Mouse (Mus musculus) 3134 (cell line): ENCODE results near the gene Faf1.

Source experiments
- DNase-seq: peaks from one replicate; pipeline ENCODE4 v3.0.0-alpha.2; 2011; ENCODE audit warnings: low spot score; ENCODE audit not compliant: insufficient read length; ENCODE audit errors: extremely low read depth

The Faf1 gene

DNA sequence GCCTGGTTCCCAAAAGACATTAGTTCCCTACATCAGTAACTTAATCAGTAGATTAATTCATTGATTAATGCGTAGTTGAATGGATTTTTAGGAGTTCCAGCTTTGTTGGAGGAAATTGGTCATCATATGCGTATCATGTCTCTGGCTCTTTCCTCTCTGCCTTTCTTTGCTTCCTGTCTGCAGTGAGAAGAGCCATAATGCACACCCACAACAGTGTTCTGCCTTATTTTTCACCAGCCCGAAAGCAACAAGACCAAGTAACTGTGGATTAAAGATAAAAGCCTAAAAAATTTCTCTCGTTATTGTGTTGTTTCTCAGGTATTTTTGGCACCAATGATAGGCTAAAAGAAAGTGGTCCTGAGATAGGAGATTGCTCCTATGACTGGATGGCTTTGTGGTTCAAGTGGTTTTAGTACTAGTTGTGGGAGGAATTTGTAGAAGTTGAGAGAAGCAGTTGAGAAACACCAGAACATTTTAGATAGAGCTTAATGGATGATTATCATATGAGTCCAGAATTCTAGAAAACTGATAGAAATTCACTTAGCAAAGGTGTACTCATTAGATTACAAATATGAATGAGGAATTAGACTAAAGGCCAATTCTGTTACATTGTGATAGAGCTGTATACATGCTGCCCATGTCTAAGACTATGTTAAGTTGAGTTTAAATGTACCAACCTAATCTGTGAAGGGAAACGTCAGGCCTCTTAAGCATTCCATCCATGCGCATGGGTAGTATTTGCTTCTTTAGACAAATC is 221.6 kb downstream of the Faf1 start:
- DNase-seq, result no peak

DNA sequence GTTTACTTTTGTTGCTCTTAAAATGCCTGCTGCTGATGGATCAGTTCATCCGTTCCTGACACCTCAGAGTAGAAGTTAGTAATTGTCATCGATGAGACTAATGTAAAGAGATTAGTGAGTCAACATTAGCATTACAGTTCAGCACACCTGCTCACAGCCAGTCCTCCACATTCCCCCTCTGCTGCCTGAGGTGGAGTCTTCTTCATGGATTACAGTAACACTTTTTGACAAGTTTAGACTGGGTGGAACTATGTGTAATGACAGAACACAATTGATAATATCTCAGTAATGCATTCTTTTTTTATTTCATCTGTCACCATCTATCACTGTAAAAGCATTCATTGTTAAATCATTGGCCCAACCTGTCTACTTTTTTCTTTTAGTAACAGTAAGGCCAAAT is 224.7 kb downstream of the Faf1 start:
- no peak for DNase-seq

DNA sequence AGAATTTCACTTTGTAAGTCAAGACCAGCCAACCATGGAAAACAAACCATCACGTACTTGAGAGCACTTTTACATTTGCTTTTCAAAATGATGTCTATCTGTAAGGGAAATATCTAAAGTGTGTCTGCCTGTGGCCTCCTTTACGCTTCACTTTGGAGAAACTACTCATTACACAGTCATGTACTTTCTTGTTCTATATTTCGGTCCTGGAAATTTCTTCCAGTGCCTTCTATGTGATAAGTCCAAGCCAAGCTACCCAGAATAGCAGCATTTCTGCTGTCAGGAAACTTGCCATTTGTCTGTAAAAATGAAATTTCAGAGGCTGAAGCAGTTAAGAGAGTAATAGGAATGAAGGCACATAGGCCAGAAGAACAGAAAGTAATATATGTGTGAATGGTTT is 228.1 kb downstream of the Faf1 start:
- no peak for DNase-seq

DNA sequence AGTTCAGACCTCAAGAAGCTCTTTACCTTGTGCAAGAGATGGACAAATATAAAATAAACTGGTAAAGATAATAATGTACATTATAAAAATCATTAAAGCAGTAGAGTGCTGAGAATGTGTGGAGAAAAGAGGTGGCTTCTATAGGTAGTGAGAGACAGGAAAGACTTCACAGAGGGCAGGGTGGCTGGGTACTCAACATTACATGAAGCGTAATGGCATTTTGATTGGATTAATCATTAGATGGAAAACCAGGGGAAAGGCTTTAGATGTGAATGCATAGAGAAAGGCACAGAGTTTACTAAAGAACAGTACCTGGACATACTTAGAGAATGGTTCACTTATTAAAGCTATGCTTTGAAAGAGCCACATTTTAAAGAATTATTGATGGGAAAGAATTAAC is 252.7 kb downstream of the Faf1 start:
- DNase-seq, result no peak

DNA sequence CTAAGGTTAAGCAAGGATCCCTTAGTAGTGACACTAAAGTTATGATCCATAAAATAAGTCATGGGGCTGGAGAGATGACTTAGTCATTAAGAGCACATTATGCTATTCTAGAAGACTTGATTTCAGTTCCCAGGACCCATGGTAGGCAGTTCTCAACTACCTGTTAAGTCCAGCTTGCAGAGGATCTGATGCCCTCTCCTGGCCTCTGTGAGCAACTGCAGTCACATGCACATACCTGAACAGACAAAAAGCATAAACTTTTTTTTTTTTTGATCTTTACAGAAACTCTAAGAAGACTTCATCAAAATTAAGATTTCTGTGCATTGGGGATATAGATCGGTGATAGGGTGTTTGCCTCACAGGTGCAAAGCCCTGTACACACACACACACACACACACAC is 254.1 kb downstream of the Faf1 start:
- DNase-seq, result no peak

DNA sequence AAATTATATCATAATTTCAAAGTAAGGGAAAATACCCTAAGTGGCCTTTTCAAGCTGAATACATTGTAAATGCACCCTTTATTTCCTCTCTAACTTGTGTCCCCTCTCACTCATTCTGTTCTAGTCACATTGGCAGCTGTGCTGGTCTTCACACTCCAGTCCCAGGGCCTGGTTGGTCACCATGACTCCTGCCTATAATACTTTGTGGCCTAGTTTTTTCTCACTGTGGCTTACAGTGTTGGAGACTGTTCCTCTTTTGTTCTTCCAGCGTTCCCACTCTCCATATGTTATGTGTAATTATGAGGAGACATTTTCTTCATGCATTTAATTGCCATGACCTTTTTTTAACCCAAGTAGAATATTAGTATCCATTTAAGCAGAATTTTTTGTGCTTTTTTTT is 254.5 kb downstream of the Faf1 start:
- no peak for DNase-seq

DNA sequence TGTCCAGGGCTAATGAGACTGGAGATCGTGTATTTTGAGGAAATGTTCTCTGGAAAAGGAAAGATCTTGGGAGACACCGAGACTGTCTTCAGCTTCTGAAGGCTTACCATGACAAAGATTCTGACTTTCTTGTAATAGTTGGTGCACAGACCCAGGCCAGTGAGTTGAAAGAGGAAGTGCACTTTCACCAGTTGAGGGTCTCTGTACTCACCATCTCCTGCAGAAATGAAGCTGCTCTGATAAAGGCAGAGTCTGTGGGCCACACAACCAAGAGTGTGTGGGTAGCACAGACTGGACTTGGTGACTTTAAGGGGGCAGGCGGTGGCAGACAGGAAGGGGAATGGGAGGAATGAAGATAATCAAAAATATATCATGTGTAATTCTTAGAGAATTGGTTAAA is 260.2 kb downstream of the Faf1 start:
- DNase-seq, result no peak

DNA sequence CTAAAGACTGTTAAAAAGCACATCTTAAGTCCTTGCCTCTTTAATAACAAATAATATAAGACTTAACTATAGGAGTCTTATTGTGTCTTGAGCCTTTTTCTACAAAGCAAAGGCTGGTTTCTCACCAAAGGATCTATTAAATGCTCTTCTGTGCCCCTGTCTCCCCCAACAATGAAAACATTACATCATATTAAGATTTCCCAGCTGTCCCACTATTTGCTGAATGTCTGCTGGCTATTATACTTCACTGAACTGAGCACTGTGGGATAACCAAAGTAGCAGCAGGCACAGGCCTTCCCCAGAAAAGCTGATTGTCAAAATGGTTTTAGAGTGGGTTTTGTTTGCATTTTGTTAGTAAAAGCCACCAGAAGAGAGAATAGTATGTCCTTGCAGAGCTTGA is 262.9 kb downstream of the Faf1 start:
- no peak for DNase-seq

DNA sequence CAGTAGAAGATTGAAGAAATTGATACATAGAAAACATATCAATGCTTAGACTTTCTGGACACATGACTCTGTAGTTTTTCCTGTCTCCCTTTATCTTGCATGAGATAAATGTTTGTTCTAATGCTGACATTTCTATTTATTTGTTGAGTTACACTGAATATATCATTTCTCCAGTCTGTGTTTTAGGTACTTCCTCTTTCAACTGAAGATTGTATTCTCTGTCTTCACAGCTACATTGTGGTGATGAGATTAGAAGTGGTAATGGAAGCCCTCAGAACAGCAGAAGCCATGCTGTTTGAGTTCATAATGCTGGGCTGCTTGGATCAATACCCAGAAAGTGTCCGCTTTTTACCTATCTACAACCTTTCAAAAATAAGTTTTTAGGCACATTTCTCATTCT is 269.2 kb downstream of the Faf1 start:
- DNase-seq, result no peak

DNA sequence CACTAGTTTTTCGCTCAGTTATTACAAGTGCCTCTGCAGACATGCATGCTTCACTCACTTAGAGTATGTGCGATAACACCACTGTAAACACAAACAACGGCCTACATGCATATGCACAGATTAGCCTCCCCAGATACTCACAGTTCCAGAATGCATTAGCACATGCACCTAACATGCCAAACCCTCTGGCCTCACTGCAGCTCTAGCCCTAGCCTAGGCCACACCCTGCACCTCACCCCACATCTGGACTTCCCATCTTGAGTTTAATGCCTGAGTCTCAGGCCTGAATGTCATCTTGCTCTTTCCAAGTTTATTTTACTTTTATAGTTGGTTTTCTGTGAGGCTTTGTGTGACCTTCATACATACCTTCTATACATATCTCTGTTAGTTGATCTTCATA is 272.9 kb downstream of the Faf1 start:
- no peak for DNase-seq

DNA sequence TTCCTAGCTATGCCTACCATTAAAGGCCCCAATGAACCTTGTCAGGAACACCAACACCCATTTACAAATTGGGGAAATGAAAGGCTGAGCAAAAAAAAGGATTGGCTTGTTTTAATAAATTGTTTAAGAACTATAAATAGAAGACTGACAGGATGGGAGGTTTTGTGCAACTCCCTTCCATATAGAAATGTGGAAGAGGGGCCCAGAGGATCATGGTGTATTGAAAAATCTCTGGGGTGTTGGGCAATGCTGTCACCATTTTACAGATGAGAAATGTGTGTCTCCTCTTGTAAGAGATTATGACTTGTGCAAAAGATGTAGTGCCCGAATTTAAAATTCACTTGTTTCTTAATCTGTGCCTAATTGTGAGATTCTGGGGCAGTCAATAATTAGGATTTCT is 277.1 kb downstream of the Faf1 start:
- DNase-seq, result no peak

DNA sequence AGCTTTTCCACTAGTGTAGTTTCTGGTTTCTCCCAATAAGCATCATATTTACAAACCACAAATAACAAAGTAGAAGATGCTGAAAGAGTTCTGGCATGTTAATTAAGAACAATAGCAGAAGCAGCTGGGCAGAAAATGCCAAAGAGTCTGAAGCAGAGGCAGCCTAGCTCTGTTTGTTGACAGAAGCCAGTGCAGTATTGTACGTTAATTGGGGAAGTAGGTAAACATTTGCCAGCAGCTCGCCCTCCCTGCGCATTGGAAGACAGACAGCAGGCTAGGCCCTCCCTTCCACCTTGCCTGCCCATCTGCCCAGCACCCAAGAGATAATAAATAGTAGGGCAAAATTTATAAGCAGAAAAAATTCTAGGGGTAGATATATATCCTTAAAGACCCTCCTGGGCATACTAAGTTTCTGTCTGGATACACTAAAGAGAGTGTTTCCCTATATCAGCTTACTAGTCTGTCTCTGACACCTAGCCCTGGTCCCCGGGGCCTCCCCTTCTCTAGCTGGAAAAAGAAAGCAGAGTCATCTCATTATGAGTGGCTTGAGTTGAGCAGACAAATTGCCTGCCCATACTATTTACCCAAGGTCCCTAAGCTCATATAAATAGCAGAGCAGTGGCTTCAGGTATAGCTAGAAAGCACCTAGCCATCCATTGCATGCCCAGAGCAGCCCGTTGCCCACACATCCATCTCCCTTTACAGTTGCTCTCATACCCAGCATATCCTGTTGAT is 284.0 kb downstream of the Faf1 start:
- DNase-seq, result no peak

DNA sequence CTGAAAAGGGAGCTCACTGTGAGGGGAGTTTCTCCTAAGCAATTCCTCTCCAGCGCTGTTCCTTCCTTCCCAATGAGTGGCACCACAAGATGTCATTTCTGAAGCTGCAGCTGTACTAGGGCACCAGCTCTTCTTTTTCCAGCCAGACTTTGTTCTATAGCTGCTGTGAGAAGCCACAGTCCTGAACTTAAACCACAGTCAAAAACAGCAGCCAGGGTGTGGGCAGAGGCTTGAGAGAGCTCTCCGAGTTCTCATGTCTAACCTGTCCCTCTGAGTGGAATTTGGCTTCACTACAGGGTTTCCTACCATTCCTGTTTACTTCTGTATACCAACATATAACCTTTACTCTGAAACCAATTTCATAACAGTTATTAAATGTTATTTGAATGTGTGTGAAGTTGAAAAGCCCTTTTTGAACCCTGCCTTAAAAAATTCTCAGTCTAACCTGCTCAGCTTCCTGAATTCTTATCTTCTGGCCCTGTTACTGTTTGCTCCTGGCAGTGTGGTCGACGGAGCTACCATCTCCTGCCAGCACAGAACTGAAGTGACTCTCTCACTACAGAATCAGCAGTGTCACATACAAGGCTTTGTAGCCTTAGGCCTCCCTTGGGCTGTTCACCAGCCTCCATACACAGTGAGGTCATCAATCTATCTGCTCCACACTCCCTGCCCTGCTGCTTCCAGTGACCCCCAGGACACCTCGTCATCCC is 287.3 kb downstream of the Faf1 start:
- no peak for DNase-seq

DNA sequence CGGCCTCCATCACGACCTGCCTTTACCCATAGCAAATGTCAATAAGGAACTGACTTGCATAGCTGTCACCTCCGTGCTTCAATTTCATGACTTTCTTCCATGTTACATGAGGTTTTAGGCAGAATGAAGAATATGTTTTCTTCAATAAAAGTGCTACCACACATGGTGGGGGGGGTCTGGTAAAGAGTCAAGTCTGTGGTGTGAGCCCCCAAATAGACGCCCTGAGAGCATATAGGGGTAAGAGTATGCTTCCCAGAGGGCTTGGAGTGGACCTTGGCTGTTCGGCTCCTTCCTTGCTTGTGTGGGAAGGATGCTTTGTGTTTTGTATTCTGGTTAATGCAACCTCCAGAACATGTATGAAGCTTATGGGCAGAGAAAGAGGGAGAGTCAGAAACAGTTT is 293.2 kb downstream of the Faf1 start:
- DNase-seq, result no peak

DNA sequence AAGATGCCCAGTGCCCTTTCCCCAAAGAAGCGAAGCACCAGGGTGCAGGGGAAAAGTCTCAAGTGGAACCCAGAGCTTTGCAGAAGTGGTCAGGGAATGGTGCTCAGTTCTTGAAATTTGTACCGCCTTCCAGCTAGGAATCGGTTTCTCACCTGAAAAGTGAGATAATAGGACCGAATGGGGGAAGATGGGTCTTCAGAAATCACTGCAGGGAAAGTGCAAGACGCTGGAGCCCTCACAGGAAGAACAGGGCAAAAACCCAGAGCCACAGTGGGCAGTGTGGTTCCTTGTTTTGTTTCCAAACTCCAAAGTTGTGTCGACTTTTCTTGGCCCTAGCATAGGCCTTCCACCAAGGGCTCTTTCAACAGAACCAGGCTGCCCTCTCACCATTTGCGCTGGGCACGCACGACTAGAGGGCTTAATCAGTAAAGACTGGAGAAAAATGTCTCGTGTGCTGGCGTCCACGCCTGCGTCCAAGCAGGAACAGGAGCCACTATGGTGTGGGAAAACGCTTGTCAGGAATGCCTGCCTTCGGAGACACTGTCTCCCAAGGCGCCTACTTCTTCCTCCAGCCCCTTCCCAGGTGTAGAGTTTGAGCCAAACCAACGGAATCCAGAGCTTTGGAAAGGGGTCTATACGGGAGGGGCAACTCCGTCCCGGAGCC is 297.7 kb downstream of the Faf1 start:
- DNase-seq, result no peak

DNA sequence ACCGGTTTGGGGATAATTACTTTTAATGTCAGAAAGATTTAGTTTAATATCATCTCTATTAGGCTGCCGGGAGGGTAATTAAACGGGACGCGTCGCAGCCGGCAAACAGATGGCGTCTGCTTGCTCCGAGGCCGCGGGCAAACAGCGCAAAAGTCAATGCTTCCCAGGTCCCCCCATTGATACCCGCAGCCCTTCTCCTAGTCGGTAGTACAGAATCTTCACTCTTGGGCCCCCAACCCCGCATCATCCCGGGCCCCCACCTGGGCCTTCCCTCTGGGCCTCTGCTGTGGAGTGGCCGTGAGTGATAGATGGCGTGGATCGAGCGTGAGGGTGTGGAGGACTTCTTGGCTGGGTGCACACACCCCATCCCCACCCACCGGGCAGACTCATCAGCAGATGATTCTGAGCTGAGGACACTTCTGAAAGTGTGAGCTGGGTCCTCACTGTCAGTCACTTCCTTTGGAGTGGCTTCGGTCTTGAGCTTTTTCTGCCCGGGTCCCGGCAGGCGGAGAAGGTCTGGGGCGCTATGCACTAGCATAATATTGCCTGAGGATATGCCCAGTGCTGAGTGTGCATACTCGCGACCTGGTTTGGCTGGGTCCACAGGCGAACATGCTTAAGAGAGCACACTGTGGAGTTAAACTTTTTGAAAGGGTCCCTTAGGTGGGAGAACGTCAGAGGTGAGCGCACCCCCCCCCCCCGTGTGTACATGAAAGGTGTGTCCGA is 298.4 kb downstream of the Faf1 start:
- DNase-seq, result no peak

DNA sequence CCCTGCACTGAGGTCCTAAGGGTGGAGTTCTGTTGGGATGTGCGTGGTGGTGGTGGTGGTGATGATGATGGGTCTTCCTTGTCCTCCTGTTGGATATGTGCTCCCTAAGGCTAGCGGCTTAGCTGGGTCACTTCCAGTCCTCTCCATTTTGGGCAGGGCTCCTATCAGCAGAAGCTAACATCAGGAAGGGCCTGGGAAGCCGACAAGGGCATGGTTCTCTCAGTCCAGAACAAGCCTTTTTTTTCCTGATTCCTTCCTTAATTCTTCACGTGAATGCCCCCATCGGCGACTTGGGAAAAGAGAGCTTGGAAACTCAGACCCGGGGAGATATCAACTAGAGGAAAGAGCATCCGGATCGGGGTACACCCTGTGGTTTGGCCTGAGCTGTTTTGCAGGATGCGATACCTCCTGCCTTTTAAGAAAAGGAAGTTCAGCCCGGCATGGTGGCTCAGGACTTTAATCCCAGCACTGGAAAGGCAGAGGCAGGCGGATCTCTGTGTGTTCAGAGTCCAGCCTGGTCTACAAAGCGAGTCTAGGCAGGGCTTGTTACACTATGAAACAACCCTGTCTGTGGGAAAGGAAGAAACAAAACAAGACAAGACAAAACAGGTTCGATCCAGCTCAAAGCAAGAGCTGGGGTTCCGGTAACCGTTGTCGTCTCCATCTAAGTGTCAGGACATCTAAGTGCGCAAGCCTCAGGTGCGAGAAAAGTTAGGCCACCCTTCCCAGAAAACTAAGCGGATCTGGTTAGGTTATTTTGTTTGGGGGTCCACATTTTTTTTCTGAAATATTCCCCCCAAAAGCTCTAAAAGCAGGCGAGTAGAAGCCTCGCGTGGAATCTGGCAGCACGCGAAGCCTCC is 299.2 kb downstream of the Faf1 start:
- no peak for DNase-seq

DNA sequence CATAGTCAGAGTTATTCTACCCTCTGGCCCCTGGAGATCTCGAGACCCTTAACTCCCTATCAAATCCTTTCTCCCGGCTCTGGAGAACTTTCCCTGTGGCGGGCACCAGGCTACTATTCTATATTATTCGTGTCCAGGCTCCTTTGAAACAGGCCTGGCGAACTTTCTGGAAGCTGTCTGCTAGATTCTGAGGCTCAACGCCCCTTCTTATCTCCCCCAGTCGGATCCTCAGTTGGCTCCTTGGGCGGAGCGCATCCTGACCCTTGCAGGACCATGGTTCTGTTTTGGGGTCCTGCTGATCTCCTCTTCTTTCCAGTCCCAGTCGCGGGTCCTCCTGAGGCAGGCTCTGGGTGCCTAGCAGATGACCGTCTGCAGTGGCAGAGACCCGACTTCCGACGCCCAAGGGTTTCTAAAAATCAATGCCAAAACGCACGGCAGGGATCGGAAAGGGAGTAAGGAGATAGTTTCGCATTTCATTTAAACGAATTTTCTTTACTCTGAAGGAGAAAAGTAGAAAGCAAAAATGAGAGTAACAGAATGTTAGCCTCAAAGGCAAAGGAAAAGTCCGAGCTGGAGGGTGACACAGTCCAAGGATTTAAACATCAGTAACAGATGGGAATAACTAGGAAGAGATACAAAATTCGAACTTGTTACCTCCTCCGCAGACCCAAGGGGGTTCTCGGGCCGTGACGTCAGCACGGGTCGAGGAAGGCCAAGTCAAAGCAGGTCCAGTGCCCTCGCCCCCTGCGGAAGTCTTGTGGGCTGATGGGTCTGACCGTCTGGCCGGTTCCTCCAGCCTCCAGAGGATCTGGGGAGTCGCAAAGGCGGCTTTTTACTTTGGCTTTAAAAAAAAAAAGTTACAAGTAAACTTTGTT is 300.1 kb downstream of the Faf1 start:
- DNase-seq, result no peak
